Mouse (Mus musculus): Measurements from ENCODE around the gene Chit1. TPM values are rescaled to one million over a fixed set of nuclear protein-coding genes. Genes with fewer than 3 reads are reported as not detected.

The Chit1 gene
- polyA plus RNA-seq, 1 experiment from 2014 or later: not detected

DNA sequence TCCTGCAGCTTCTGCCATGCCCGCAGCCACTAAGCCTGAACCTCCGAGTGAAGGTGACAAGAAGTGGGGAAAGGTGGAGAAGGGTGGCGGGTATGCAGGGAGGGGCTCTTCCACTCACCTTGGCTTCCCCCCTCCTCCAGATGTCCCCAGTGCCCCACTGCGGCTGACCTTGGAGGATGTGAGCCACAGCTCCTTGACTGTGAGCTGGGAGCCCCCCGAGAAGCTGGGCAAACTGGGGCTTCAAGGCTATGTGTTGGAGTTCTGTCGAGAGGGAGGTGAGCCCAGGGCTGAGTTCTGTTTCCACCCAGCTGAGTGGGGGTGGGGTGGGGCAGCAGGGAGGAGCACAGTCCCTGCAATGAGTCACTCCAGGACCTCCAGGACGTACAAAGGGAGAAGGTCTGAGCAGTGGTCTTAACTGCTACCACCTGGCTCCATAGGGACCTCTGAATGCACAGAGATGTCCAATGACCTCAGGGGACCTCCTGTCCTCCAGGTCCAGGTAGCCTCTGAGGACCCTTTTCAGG is 82.7 kb downstream of the Chit1 start:
- no peak overlapping the region for H3K9ac ChIP-seq (ENCODE audit: low read length)
- no peak overlapping the region for H3K4me2 ChIP-seq
- no peak overlapping the region for H3K27ac ChIP-seq (ENCODE audit: low read depth, low read length)
- no peak overlapping the region for H3K4me3 ChIP-seq (ENCODE audit: low read depth, low read length)
- DNase-seq (ENCODE audit: low spot score, missing footprints) (no peak), ATAC-seq (ENCODE audit: low FRiP score) (no peak)
- WGBS: 69% methylated on average over 7 of the region's 7 CpGs
- H3K9me3 ChIP-seq (ENCODE audit: control insufficient read depth, low read length): no peaks in the 10 kb centered on the region
- no peaks in the 10 kb centered on the region for H3K4me1 ChIP-seq (ENCODE audit: control insufficient read depth, insufficient read depth, low read length)
- H3K36me3 ChIP-seq (ENCODE audit: control insufficient read depth, insufficient read depth, low read length): no peaks in the 10 kb centered on the region
- H3K27me3 ChIP-seq (ENCODE audit: control insufficient read depth, insufficient read depth, low read length): no peaks in the 10 kb centered on the region

DNA sequence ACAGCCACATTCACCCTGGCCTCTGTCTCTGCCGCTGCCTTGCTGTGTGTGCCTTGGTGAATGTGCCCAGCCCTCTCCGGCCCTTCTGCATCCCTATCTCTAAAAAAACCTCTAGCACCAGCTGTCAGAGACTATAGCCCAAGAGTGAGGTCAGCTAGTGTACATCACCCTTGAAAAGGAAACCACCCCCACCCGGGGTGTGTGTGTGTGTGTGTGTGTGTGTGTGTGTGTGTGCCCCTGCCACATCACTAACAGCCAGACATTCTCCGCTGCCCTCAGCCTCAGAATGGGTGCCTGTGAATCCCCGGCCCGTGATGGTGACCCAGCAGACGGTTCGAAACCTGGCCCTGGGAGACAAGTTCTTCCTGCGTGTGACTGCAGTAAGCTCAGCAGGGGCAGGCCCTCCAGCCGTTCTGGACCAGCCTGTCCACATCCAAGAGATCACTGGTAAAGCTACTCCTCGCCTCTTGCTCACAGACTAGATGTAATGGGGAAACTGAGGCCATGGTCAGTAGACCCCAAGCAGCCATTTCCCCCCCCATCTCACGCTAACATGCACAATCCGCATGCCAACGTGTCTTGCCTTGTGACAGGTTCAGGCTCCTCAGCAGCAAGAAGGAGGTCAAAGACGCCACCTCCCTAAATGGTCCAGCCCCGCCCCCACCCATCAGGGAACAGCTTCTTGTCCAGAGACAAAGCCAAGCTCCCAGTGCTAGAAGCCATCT is 83.4 kb downstream of the Chit1 start:
- DNase-seq (ENCODE audit: low spot score, missing footprints) (no peak), ATAC-seq (ENCODE audit: low FRiP score) (no peak)
- H3K27me3 ChIP-seq (ENCODE audit: control insufficient read depth, insufficient read depth, low read length): no peaks in the 10 kb centered on the region
- H3K36me3 ChIP-seq (ENCODE audit: control insufficient read depth, insufficient read depth, low read length): no peaks in the 10 kb centered on the region
- no peaks in the 10 kb centered on the region for H3K4me1 ChIP-seq (ENCODE audit: control insufficient read depth, insufficient read depth, low read length)
- no peak overlapping the region for H3K4me3 ChIP-seq (ENCODE audit: low read depth, low read length)
- 79% methylated on average over 16 of the region's 16 CpGs for WGBS
- no peak overlapping the region for H3K9ac ChIP-seq (ENCODE audit: low read length)
- H3K9me3 ChIP-seq (ENCODE audit: control insufficient read depth, low read length): no peaks in the 10 kb centered on the region
- H3K4me2 ChIP-seq: no peak overlapping the region
- no peak overlapping the region for H3K27ac ChIP-seq (ENCODE audit: low read depth, low read length)

DNA sequence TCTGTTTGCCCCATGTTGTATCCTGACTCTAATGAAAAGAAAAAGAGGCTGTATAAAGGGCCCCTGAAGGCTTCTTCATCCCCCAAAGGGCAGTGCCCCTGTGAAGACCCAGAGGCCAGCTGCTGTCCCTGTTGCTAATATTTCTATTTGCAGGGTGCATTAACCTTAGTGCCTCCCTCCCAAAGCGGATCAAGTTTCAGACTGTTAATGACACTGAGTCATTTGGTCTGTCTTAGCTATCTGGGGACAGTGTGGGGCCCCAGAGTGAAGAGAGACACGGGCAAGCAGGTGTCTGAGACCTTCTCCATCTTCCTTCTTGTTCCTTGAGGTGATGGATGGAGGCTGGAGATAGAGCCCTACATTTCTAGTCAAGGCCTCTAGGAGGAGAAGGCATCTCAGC is 84.1 kb downstream of the Chit1 start:
- DNase-seq (ENCODE audit: low spot score, missing footprints): no peak
- 77% methylated on average over 2 of the region's 2 CpGs for WGBS
- Histone ChIP-seq H3K36me3 (ENCODE audit: control insufficient read depth, insufficient read depth, low read length) (no peaks in the 10 kb centered on the region), H3K27me3 (ENCODE audit: control insufficient read depth, insufficient read depth, low read length) (no peaks in the 10 kb centered on the region), H3K9ac (ENCODE audit: low read length) (no peak overlapping the region), H3K4me2 (no peak overlapping the region), H3K4me1 (ENCODE audit: control insufficient read depth, insufficient read depth, low read length) (no peaks in the 10 kb centered on the region), H3K4me3 (ENCODE audit: low read depth, low read length) (no peak overlapping the region), H3K9me3 (ENCODE audit: control insufficient read depth, low read length) (no peaks in the 10 kb centered on the region), H3K27ac (ENCODE audit: low read depth, low read length) (no peak overlapping the region)
- no peak for ATAC-seq (ENCODE audit: low FRiP score)

DNA sequence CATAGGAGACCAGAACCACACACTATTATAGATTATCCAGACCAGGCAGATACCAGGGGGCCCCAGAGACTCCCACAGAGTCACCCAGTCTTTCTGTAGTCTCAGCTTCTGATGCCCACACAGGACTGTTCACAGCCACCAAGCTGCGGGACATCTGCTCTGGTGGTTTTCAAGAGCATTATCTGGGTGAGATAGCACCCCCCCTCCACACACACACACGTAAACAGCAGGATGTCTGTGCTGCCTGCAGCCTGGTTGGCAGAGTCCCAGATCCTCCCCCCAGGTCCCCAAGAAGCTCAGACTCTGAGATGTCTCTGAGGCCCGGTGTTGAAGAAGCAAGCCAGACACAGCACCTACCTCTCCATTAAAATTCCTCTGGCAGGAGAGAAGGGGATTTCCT is 84.5 kb downstream of the Chit1 start:
- H3K27me3 ChIP-seq (ENCODE audit: control insufficient read depth, insufficient read depth, low read length): no peaks in the 10 kb centered on the region
- H3K9me3 ChIP-seq (ENCODE audit: control insufficient read depth, low read length): no peaks in the 10 kb centered on the region
- no peaks in the 10 kb centered on the region for H3K4me1 ChIP-seq (ENCODE audit: control insufficient read depth, insufficient read depth, low read length)
- no peak overlapping the region for H3K4me3 ChIP-seq (ENCODE audit: low read depth, low read length)
- H3K36me3 ChIP-seq (ENCODE audit: control insufficient read depth, insufficient read depth, low read length): no peaks in the 10 kb centered on the region
- H3K4me2 ChIP-seq: no peak overlapping the region
- H3K27ac ChIP-seq (ENCODE audit: low read depth, low read length): no peak overlapping the region
- 82% methylated on average over 3 of the region's 3 CpGs for WGBS
- ATAC-seq (ENCODE audit: low FRiP score): no peak
- no peak overlapping the region for H3K9ac ChIP-seq (ENCODE audit: low read length)
- peak; percentile 57 for DNase-seq (ENCODE audit: low spot score, missing footprints)

DNA sequence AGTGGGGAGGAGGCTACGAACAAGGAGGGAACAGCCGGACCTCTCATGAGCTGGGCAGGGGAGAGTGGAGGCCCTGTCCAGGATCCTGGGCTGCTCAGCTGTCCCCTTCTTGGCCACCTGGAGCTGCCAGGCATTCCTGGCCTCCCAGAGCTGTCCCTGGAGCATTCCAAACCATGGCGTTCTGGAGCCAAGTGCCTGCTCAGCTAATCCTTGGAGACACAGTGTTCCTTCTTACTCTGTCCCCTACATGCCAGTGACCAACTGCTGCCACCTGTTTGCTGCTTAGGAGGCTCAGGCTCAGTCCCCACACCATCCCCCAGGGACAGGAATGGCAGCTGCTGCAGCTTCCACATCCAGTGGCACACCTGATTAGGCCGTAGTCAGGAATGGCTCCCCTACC is 84.9 kb downstream of the Chit1 start:
- Histone ChIP-seq H3K9me3 (ENCODE audit: control insufficient read depth, low read length) (no peaks in the 10 kb centered on the region), H3K27ac (ENCODE audit: low read depth, low read length) (no peak overlapping the region), H3K27me3 (ENCODE audit: control insufficient read depth, insufficient read depth, low read length) (no peaks in the 10 kb centered on the region), H3K9ac (ENCODE audit: low read length) (no peak overlapping the region), H3K4me2 (no peak overlapping the region), H3K36me3 (ENCODE audit: control insufficient read depth, insufficient read depth, low read length) (no peaks in the 10 kb centered on the region), H3K4me1 (ENCODE audit: control insufficient read depth, insufficient read depth, low read length) (no peaks in the 10 kb centered on the region), H3K4me3 (ENCODE audit: low read depth, low read length) (no peak overlapping the region)
- ATAC-seq (ENCODE audit: low FRiP score) (no peak), DNase-seq (ENCODE audit: low spot score, missing footprints) (peak; percentile 82)
- WGBS: 74% methylated on average over 4 of the region's 4 CpGs

DNA sequence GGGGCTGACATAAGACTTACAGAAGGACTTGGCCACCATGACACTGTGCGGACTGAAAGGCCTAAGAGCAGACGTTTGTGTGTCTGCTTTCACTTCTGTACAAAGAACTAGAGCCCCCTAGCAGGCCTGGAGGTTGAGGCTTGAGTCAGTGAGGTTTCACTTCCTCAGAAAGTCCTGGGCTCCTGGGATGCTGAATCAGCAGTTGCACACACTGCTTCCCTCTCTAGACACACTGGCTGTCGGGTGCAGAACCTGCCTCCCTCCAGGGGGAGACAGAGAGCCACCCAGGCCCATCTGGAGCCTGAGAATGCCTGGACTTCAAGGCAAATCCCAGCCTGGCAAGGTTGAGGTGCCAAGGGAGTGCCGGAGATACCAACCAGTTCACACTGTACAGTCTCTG is 85.3 kb downstream of the Chit1 start:
- WGBS: 70% methylated on average over 4 of the region's 4 CpGs

DNA sequence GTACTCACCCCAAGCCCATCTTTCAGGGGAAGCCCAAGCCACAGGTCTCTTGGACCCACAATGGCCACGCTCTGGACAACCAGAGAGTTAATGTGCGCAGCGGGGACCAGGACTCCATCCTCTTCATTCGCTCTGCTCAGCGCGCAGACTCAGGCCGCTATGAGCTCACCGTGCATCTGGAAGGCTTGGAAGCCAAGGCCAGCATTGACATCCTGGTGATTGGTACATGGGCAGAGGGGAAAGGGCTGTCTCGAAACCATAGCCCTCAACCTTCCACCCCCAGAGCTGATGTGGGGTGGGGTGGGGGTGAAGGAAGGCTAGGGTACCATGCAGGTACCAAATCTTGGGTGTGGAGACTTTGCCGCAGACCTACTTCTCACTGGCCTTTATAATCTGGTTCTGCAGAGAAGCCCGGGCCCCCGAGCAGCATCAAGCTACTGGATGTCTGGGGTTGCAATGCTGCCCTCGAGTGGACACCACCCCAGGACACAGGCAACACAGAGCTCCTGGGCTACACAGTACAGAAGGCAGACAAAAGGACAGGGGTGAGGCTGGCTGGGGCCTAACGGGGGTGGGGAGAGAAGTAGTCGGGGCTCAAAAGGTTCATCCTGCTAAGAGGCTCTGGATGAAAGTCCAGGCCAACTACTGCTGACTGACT is 86.4 kb downstream of the Chit1 start:
- no peak for ATAC-seq (ENCODE audit: low FRiP score)
- Histone ChIP-seq H3K9ac (ENCODE audit: low read length) (no peak overlapping the region), H3K36me3 (ENCODE audit: control insufficient read depth, insufficient read depth, low read length) (no peaks in the 10 kb centered on the region), H3K27me3 (ENCODE audit: control insufficient read depth, insufficient read depth, low read length) (no peaks in the 10 kb centered on the region), H3K9me3 (ENCODE audit: control insufficient read depth, low read length) (no peaks in the 10 kb centered on the region), H3K4me1 (ENCODE audit: control insufficient read depth, insufficient read depth, low read length) (no peaks in the 10 kb centered on the region), H3K4me3 (ENCODE audit: low read depth, low read length) (no peak overlapping the region), H3K27ac (ENCODE audit: low read depth, low read length) (no peak overlapping the region), H3K4me2 (no peak overlapping the region)
- WGBS: 81% methylated on average over 15 of the region's 15 CpGs
- DNase-seq (ENCODE audit: low spot score, missing footprints): no peak

More for the DNA sequence above, 85.3 kb downstream of the Chit1 start:
- Histone ChIP-seq H3K4me3 (ENCODE audit: low read depth, low read length) (no peak overlapping the region), H3K9ac (ENCODE audit: low read length) (no peak overlapping the region), H3K36me3 (ENCODE audit: control insufficient read depth, insufficient read depth, low read length) (no peaks in the 10 kb centered on the region), H3K27ac (ENCODE audit: low read depth, low read length) (no peak overlapping the region), H3K4me2 (no peak overlapping the region), H3K9me3 (ENCODE audit: control insufficient read depth, low read length) (no peaks in the 10 kb centered on the region), H3K27me3 (ENCODE audit: control insufficient read depth, insufficient read depth, low read length) (no peaks in the 10 kb centered on the region), H3K4me1 (ENCODE audit: control insufficient read depth, insufficient read depth, low read length) (no peaks in the 10 kb centered on the region)
- DNase-seq (ENCODE audit: low spot score, missing footprints) (peak; percentile 83), ATAC-seq (ENCODE audit: low FRiP score) (no peak)

DNA sequence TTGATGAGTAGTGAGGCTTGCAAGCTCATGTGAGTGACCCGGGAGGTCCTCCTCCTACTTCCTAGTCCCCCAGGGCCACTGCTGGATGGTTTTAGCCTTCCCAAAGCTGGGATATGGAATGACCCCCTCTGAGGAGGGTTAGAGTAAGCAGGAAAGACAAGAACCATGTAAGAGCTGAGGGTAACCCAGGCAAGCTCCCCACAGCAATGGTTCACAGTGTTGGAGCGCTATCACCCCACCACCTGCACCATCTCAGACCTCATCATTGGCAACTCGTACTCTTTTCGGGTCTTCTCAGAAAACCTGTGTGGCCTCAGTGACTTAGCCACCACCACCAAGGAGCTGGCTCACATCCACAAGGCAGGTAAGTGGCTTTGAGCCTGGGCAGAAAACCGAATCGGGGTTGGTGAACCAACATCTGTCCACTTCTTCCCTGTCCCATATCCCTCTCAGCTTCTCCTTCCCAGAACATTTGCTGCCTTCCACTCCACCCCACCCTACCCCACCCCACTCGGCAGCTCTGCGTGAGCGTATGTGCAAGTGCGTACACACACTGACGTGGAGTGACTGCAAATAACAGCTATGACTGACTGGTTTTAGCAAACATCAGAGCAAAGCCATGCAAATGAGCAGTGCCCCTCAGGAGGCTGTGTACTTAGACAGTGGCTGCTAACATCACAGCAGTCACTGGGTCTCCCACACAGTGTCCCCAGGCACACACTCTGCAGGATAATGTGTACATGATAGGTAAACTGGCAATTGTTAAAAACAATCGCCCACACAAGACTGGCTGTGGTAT is 87.4 kb downstream of the Chit1 start:
- H3K9ac ChIP-seq (ENCODE audit: low read length): no peak overlapping the region
- WGBS: 75% methylated on average over 12 of the region's 12 CpGs
- DNase-seq (ENCODE audit: low spot score, missing footprints) (no peak), ATAC-seq (ENCODE audit: low FRiP score) (no peak)
- no peaks in the 10 kb centered on the region for H3K27me3 ChIP-seq (ENCODE audit: control insufficient read depth, insufficient read depth, low read length)
- no peak overlapping the region for H3K4me3 ChIP-seq (ENCODE audit: low read depth, low read length)
- no peak overlapping the region for H3K27ac ChIP-seq (ENCODE audit: low read depth, low read length)
- H3K4me1 ChIP-seq (ENCODE audit: control insufficient read depth, insufficient read depth, low read length): no peaks in the 10 kb centered on the region
- no peaks in the 10 kb centered on the region for H3K36me3 ChIP-seq (ENCODE audit: control insufficient read depth, insufficient read depth, low read length)
- no peak overlapping the region for H3K4me2 ChIP-seq
- H3K9me3 ChIP-seq (ENCODE audit: control insufficient read depth, low read length): no peaks in the 10 kb centered on the region

DNA sequence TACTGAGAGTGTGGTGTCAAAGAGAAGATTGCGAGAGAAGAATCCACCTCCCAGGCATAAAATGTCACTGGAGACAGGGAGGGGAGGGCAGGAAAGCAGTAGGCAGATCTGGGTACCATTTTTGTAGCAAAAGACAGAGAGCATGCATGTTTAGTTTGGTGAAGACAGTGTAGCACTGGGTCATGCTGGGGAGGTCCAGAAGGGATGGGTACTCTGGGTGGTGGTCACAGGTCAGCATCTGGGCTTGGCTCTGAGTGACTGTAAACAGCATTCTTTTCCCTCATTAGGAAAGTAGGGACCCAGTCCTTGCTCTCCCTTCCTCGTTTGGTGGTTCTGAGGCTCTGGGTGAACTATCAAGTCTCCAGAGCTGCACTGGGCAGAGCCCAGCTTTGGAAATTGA is 89.4 kb downstream of the Chit1 start:
- no peak overlapping the region for H3K27ac ChIP-seq (ENCODE audit: low read depth, low read length)
- no peak overlapping the region for H3K9ac ChIP-seq (ENCODE audit: low read length)
- 63% methylated on average over 2 of the region's 2 CpGs for WGBS
- no peaks in the 10 kb centered on the region for H3K27me3 ChIP-seq (ENCODE audit: control insufficient read depth, insufficient read depth, low read length)
- no peak for ATAC-seq (ENCODE audit: low FRiP score)
- no peak overlapping the region for H3K4me2 ChIP-seq
- no peaks in the 10 kb centered on the region for H3K36me3 ChIP-seq (ENCODE audit: control insufficient read depth, insufficient read depth, low read length)
- no peak for DNase-seq (ENCODE audit: low spot score, missing footprints)
- no peaks in the 10 kb centered on the region for H3K4me1 ChIP-seq (ENCODE audit: control insufficient read depth, insufficient read depth, low read length)
- H3K4me3 ChIP-seq (ENCODE audit: low read depth, low read length): no peak overlapping the region
- H3K9me3 ChIP-seq (ENCODE audit: control insufficient read depth, low read length): no peaks in the 10 kb centered on the region
